Mouse (Mus musculus) small intestine, adult 2 months (tissue): ENCODE results near the gene Ckap4. TPM values are rescaled to one million over a fixed set of nuclear protein-coding genes. Genes with fewer than 3 reads are reported as not detected.

Experiments used
- H3K27ac ChIP-seq: fragments of 200-500 bp; 2 replicates; pipeline ENCODE4 v1.5.1; 2012; ENCODE audit warnings: low read depth, low read length, control low read depth, inconsistent platforms; ENCODE audit not compliant: insufficient read depth
- H3K27me3 ChIP-seq: fragments of 200-500 bp; 2 replicates; pipeline ENCODE4 v1.6.1; 2012; ENCODE audit warnings: mild to moderate bottlenecking, moderate library complexity, low read length, inconsistent platforms; ENCODE audit not compliant: control insufficient read depth, insufficient read depth
- H3K36me3 ChIP-seq: fragments of 200-500 bp; 2 replicates; pipeline ENCODE4 v1.6.1; 2012; ENCODE audit warnings: mild to moderate bottlenecking, low read length, control low read depth, inconsistent platforms; ENCODE audit not compliant: control insufficient read depth, insufficient read depth
- H3K4me1 ChIP-seq: fragments of 200-500 bp; 2 replicates; pipeline ENCODE4 v1.6.1; 2012; ENCODE audit warnings: low read length, inconsistent platforms, mixed read lengths; ENCODE audit not compliant: control insufficient read depth, insufficient read depth, insufficient read length
- H3K4me3 ChIP-seq: fragments of 200-500 bp; 2 replicates; pipeline ENCODE4 v1.5.1; 2012; ENCODE audit warnings: low read depth, mild to moderate bottlenecking, control low read depth, inconsistent platforms, low read length, moderate library complexity
- CTCF ChIP-seq: fragments of 200-500 bp; IDR thresholded peaks from 2 replicates; pipeline ENCODE4 v1.5.1; 2012; ENCODE audit warnings: low read depth, mild to moderate bottlenecking, control low read depth, inconsistent platforms, low read length, moderate library complexity, mixed read lengths; ENCODE audit not compliant: insufficient replicate concordance, insufficient read length; ENCODE audit errors: extremely low read depth
- POLR2A ChIP-seq: fragments of 200-500 bp; IDR thresholded peaks from 2 replicates; pipeline ENCODE4 v1.6.1; 2012; ENCODE audit warnings: low read depth, mild to moderate bottlenecking, control low read depth, inconsistent platforms, low read length, moderate library complexity
- WGBS: fragments of 180-500 bp; shearing (Covaris S2); methylation state at CpG from one replicate; pipeline ENCODE4 v1.1.7; 2018; 5-methylcytosine and 5-hydroxymethylcytosine counted together
- polyA plus RNA-seq: library from polyadenylated mRNA; depleted of rRNA; stranded (reverse); fragments of >200 nt; gene quantifications from 2 replicates; pipeline ENCODE4 v1.2.3, GENCODE M21; 2012

Ckap4 gene
- polyA plus RNA-seq, 1 experiment, result 15.2 TPM

DNA sequence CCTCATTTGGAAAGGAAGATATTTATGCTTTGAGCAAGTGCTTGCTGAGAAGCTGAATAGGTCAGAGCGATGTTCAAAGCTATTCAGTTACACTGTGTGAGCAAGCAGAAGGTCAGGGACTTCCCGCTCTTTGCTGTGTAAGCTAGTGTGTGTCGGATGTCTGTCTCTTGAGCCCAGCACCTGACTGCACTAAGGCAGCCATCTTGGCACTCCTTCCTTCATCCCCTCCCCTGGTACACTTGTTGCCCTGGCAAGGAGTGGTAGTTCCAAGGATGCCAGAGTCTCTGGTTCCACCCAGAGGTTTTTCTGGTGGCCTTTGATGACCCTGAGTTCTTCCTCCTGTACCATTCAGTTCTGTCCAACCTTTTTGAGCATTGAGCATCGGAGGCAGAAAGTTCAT, 26.1 kb upstream of the Ckap4 start:
- Histone ChIP-seq H3K27me3 (no peaks in the 10 kb centered on the region), H3K36me3 (no peaks in the 10 kb centered on the region), H3K4me1 (no peaks in the 10 kb centered on the region), H3K4me3 (no peak overlapping the region), H3K27ac (no peak overlapping the region)
- TF ChIP-seq CTCF, result no peak
- WGBS, result 91% methylated on average over 4 of the region's 4 CpGs

- H3K27ac ChIP-seq, result no peak overlapping the region
- no peak overlapping the region for H3K4me3 ChIP-seq
- WGBS, result 95% methylated on average over 1 of the region's 1 CpGs
- TF ChIP-seq CTCF, result peak; percentile 56; the same call in 1 of the 2 replicates
- TF ChIP-seq POLR2A, result no peak
- H3K27me3 ChIP-seq, result no peaks in the 10 kb centered on the region
- H3K4me1 ChIP-seq, result no peaks in the 10 kb centered on the region
- no peaks in the 10 kb centered on the region for H3K36me3 ChIP-seq
These were observed 24.6 kb upstream of the Ckap4 start for GRCm38 (mm10) chr10:84558511-84558910.

DNA sequence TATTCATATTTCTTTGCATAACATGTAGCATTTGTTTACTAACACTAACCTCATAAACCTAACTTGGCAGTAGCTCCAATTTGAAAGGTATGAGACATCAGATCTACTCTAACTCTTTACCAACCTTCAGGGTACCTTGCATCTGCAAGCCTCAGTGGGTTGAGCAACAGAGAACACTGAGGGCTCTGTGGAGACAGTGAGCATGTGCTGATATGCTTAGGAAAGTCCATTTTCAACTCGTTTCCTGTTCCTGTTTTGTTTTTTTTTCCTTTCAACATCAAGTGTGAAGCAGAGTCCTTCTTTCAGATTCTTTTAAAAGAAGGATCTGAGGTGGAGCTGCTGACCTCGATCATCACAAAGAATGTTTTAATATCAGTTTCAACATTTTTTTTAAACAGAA, 22.3 kb upstream of the Ckap4 start:
- Histone ChIP-seq H3K4me1 (no peaks in the 10 kb centered on the region), H3K36me3 (no peaks in the 10 kb centered on the region), H3K27ac (no peak overlapping the region), H3K4me3 (no peak overlapping the region), H3K27me3 (no peaks in the 10 kb centered on the region)
- TF ChIP-seq CTCF (no peak), POLR2A (no peak)
- 55% methylated on average over 2 of the region's 2 CpGs for WGBS

DNA sequence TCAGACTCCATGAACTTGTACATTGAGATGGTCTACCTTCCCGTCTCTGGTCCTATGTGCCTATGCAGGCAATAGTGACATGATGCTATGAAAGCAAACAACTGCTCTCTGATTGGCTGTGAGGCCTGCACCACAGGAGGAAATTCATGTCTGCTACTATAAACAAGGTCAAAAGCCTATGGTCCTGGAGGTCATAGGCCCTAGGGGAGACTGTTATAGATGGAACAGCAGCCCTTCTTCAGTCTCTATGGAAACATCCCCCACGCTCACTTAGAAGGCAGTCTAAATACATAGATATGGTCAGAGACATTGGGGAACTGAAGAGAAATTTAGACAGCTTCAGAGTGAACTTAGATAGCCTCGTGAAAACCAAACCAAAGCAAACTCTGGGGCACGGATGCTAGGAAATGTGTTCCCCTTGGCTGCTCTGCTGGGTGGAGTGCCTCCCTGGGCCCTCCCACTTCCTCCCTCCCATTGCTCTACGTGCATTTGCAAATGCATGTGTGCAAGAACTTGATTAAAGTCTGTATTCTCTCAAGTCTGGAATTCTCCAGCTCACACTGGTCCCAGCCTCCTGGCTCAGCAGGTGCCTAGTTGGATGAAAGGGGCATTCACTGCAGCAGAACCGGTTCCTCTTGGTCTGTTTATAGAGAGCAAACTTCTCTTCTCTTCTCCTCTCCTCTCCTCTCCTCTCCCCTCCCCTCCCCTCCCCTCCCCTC, 20.6 kb upstream of the Ckap4 start:
- H3K4me1 ChIP-seq, result 0 out of 2 replicates have a peak, but pooled peaks cover 2% of the 10 kb centered on the region
- no peak overlapping the region for H3K4me3 ChIP-seq
- no peak for TF ChIP-seq POLR2A
- no peak for TF ChIP-seq CTCF
- no peaks in the 10 kb centered on the region for H3K36me3 ChIP-seq
- no peaks in the 10 kb centered on the region for H3K27me3 ChIP-seq
- H3K27ac ChIP-seq, result no peak overlapping the region
- 44% methylated on average over 6 of the region's 6 CpGs for WGBS

DNA sequence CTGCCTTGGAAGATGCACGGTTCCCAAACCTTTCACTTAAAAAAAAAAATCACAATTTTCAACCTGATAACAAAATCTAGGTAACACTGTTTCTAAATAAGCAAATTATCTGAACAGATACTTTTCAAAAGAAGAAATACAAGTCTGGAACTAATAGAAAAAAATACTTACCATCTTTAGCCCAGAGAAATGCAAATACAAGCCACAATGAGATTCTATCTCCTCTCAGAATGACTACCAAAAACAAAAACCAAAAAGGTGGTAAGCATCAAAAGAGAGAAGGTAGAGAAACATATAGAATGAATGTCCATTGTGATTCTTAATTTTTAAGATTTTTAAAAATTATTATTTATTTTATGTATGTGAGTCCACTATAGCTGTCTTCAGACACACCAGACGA, 18.6 kb upstream of the Ckap4 start:
- TF ChIP-seq CTCF (no peak), POLR2A (no peak)
- Histone ChIP-seq H3K27ac (no peak overlapping the region), H3K4me1 (peaks cover 6% of the 10 kb centered on the region; the same call in 1 of the 2 replicates), H3K36me3 (no peaks in the 10 kb centered on the region), H3K27me3 (no peaks in the 10 kb centered on the region), H3K4me3 (no peak overlapping the region)
- WGBS, result 92% methylated on average over 2 of the region's 2 CpGs

DNA sequence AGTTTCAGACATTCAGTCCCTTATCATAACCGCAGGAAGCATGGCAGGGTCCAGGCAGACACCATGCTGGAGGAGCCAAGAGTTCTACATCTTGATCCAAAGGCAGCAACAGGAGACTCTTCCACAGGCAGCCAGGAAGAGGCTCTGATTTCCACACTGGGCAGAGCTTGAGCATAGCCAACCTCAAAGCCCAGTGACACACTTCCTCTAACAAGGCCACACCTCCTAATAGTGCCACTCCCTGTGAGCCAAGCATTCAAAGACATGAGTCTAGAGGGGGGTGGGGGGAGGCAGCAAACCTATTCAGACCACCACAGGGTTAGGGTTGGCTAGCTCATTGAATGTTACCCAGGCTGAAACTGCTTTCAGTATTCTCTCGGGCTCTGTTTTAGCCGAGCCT, 18.0 kb upstream of the Ckap4 start:
- H3K27ac ChIP-seq, result no peak overlapping the region
- H3K36me3 ChIP-seq, result no peaks in the 10 kb centered on the region
- TF ChIP-seq CTCF, result no peak
- TF ChIP-seq POLR2A, result no peak
- 93% methylated on average over 3 of the region's 3 CpGs for WGBS
- no peak overlapping the region for H3K4me3 ChIP-seq
- H3K27me3 ChIP-seq, result no peaks in the 10 kb centered on the region
- peaks cover 6% of the 10 kb centered on the region; the same call in 1 of the 2 replicates for H3K4me1 ChIP-seq

DNA sequence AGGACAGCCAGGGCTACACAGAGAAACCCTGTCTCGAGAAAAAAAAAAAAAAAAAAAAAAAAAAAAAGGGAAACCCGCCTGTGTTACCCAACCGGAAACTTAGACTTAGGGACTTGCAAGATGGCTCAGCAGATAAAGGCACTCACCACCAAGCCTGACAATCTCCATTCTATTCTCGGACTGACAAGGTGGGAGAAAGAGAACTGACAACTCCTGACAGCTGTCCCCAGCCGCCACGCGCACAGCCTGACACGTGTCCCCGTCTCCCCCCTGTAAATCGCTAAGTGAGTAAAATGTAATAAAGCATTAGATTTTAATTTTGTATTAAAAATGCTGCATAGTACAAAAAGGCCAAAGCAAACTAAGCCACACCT, 16.0 kb upstream of the Ckap4 start:
- 74% methylated on average over 10 of the region's 10 CpGs for WGBS
- H3K36me3 ChIP-seq, result no peaks in the 10 kb centered on the region
- TF ChIP-seq CTCF (no peak), POLR2A (no peak)
- H3K4me3 ChIP-seq, result no peak overlapping the region
- H3K27ac ChIP-seq, result no peak overlapping the region
- H3K27me3 ChIP-seq, result no peaks in the 10 kb centered on the region
- peaks cover 10% of the 10 kb centered on the region; the same call in 1 of the 2 replicates for H3K4me1 ChIP-seq
